Mouse (Mus musculus) lung, adult 2 months (tissue): ENCODE data around the gene Tlcd1.

ENCODE experiments used
- CTCF ChIP-seq: fragments of 200-500 bp; IDR thresholded peaks from 2 replicates; pipeline ENCODE4 v1.5.1; 2011; ENCODE audit warnings: mild to moderate bottlenecking, low read length, control low read depth; ENCODE audit not compliant: insufficient read depth
- POLR2A ChIP-seq: fragments of 200-500 bp; IDR thresholded peaks from 2 replicates; pipeline ENCODE4 v1.6.1; 2011; ENCODE audit warnings: low read depth, mild to moderate bottlenecking, control low read depth, low read length, borderline replicate concordance; ENCODE audit errors: extremely low read depth

- TF ChIP-seq CTCF (no peak), POLR2A (no peak)
Measured at GRCm38 (mm10) chr11:78138023-78138422, 38.5 kb upstream of the Tlcd1 start.
